Mouse (Mus musculus) lung, adult 2 months (tissue): Measurements from ENCODE around the gene Gm9833.

ENCODE experiments used
- CTCF ChIP-seq: fragments of 200-500 bp; IDR thresholded peaks from 2 replicates; pipeline ENCODE4 v1.5.1; 2011; ENCODE audit warnings: mild to moderate bottlenecking, low read length, control low read depth; ENCODE audit not compliant: insufficient read depth
- POLR2A ChIP-seq: fragments of 200-500 bp; IDR thresholded peaks from 2 replicates; pipeline ENCODE4 v1.6.1; 2011; ENCODE audit warnings: low read depth, mild to moderate bottlenecking, control low read depth, low read length, borderline replicate concordance; ENCODE audit errors: extremely low read depth

GRCm38 (mm10) chr3:10126502-10126901, 38.6 kb downstream of the Gm9833 start:
- no peak for TF ChIP-seq POLR2A
- no peak for TF ChIP-seq CTCF
